Mouse (Mus musculus): ENCODE data around the gene Fkbp9.

Fkbp9 gene

DNA sequence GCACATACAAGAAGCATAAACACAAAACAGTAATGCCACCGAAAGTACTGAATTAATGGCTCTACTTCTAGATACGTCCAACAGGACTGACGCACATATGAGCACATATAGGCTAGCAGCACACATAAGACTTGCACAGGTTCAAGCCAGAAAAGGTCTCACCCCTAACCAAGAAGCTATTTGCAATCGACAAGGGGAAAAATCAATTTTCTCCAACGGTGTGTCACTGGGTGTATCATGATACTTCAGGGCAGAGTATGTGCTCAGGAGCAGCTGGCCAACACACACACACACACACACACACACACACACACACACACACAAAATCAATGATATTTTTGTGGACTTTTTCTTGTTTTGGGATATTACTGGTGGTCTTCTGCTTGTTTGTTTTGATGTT lies 73.6 kb downstream of the Fkbp9 start:
- no peak for DNase-seq (ENCODE audit: low spot score in 2 of 2)

DNA sequence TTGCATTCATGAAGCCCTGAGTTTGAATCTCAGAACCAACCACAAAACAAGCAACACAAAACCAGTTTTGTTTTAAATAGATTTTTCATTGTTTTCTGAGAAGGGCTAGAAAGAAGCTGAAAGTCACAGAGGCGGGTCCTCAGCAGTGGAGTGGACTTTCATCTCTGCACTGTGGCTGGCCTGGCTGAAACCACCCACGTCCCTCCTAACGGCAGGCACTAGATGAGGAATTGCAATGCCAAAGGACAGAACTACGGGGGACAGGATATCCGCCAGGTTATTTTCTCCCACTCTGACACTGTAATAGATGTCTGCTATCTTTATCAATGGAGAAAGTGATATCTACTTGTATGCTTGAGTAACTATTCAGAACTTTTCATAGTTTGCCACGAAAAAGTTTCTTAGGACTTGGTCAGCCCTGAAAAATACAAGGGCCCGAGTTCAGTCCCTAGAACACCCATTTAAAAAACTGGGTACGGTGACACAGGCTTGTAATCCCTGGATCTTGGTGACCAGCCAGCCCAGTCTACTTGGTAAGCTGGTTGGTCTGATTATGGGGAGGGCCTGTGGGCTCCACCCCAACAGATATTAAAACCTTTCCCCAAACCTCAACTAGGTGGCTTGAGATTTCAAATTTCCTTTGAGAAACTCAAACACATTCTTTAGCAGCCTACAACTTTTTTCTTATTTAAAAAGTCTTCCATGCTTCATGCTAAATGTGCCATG lies 74.4 kb downstream of the Fkbp9 start:
- peak in 1 of 2 experiments; percentile 50 for DNase-seq (ENCODE audit: low spot score in 2 of 2)

DNA sequence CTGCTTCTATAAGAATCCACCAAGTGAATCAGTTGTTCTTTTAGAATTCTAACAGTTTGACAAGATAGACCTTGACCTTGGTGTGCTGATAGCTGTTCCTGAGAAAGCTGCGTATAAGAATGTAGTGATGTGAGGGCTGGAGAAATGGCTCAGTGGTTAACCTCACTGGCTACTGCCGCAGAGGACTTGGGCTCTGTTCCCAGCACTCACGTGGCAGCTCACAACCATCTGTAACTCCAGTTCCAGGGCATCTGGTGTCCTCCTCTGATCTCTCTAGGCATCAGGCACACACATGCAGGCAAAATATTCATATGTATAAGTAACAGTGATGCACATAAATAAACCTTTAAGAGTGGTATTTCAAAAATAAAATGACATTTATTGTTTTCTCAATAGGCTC lies 76.1 kb downstream of the Fkbp9 start:
- DNase-seq (ENCODE audit: low spot score in 2 of 2): no peak

DNA sequence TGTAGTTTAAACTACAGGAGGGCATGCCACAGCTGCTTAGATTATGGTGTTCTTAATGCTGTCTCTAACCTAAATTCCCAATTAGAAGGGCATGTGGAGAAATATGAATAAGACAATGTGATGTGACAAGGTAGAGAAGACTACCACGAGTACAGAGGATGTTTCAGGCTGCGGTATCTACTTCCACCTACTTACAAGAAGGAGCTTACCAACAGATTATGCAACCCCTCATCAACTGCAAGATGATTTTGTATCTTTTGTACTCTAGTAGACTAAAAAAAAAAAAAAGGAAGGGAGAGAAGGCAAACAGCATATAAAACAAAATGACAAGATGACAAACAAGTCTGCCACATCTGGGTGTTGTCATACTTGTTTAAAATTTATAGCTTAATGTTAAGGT lies 76.5 kb downstream of the Fkbp9 start:
- no peak for DNase-seq (ENCODE audit: low spot score in 2 of 2)

DNA sequence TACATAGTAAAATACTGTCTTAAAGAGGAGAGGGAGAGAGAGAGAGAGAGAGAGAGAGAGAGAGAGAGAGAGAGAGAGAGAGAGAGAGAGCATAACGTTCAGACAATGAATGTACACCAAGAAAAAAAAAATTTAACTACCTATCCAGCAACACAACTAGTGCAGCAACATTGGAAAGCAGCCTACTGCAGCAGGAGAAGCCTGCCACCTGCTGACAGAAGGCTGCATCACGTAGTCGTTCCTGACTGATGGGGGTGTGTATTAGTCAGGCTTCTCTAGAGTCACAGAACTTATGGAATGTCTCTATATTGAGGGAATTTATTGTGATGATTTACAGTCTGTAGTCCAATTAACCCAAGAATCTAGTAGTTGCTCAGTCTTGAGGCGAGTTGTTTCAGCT lies 77.1 kb downstream of the Fkbp9 start:
- DNase-seq (ENCODE audit: low spot score in 2 of 2): peak; percentile 78 to 84

DNA sequence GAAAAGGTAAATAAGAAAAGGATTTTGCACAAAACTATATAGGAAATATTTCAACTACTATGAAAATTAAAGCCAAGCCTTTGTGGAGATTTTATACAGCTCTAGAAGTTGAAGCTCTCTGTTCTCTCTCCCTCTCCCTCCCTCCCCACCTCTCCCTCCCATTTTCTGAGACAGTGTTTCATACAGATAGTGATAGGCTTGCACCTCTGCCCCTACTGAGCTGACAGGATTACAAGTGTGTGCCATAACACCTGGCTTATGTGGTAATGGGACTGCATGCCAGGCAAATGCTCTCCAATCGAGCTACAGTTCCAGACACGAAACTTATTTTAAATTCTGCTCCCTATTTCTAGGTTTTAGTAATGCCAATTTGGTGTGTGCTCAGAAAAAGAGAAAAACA lies 79.1 kb downstream of the Fkbp9 start:
- DNase-seq (ENCODE audit: low spot score in 2 of 2): no peak

DNA sequence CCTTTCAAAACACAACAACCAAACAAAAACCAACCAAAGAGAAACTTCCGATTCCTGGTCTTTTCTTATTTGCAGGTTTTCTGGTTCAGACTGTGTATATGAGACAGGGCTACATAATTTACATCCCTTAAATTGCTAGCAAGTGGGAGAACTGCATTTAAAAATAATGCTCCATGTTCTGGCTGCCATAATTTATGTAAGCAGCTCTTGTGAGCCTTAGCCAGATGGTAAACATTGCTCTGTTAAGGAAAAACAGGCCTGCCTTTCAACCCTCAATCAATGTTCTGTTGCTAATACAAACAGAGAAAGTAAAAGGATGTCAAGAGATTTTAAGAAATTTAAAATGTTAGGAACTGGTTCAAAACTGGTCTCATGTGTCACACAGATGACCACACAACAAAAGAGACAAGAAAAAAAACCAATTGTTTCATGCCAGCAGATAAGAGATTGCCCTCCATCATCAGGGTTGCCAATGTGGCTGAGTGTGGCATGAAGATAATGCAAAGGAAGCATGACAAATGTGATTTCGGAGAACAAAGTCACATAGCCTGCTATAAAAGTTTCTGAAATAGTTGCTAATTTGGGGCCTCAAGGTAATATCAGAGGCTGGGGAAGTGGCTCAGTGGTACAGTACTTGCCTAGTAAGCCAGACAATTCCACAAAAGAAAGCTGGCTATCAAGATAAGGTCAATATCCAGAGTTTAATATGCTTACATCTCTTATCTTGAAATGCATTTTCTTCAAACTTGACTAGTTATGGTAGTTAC lies 81.4 kb downstream of the Fkbp9 start:
- DNase-seq (ENCODE audit: low spot score in 2 of 2): peak in 1 of 2 experiments; percentile 43

DNA sequence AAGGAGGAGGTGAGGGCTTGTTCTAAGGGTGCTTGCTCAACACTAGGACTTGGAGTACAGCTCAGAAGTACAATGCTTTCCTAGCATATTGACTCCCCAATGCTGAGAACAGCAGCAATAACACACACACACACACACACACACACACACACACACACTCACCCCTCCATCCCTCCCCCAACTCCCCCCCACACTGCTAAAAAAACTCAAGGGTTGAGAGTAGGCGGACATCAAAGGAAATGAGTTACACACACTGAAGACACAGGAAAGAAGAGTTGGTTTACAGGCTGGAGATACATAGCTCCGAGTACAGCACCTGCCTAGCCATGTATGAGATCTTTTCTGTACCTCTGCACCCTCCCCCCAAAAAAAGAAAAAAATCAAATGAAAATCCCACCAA lies 84.4 kb downstream of the Fkbp9 start:
- DNase-seq (ENCODE audit: low spot score in 2 of 2): no peak

DNA sequence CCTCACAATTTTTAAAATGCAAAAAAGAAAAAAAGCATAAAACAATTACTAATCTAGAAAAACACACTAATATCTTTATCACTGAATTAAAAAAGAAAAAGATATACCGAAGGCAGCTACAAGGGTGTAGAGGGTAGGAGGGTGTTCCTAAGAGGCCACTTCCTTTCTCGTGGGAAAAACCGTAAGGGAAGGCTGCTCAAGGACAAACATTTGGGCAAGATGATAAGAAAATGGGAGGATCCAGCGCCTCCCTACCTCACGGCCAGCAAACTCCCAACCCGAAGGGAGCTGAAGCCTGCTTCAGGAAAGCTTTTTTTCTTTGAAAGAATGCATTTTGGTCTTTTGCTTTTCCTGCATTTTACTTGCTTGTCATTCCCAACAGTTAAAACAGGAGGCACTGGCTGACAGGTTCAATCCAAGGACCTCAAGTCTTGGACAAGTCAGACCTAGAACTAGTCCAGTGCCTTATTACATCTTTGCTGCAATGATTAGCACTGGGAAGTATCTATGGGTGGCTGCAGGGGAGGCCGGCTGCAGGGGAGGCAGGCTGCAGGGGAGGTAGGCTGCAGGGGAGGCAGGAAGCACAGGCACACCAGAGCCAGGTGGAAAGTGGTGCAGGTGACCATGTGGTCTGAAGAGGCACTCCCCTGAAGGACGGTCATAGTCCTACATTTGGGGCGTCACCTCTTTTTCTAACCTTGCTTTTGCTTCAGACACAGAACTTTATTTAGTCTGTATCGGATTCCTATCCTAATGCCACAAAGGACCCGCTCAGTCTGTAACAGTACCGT lies 85.9 kb downstream of the Fkbp9 start:
- DNase-seq (ENCODE audit: low spot score in 2 of 2): peak; percentile 61 to 69

DNA sequence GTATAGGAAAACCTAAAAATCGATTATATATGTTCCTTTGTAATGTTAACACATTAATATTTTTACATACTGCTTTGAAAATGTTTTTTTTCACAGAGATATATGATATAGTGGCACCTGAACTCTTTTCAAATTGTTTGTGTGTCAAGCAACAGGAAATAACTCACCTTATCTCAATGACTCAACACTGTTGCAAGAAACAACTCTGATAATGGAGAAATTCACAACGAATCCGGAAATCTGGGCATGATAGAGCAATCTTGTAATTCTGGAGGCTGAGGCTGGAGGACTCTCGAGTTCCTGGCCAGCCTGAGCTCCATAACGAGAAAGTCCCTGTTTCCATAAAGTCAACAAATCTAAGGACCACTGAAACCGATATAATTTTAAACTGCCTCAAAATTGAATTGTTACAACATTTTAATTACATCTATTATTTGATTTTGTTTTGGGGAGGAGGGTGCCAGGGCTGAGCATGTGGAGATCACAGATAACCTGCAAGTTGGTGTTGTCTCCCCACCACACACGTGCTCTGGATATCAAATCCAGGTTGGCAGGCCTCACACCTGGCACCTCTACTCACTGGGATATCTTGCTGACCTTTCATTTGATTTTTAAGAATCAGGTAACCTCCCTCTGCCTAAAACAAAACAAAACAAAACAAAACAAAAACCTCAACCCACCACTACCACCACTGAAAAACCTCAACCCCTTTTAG lies 87.6 kb downstream of the Fkbp9 start:
- no peak for DNase-seq (ENCODE audit: low spot score in 2 of 2)

DNA sequence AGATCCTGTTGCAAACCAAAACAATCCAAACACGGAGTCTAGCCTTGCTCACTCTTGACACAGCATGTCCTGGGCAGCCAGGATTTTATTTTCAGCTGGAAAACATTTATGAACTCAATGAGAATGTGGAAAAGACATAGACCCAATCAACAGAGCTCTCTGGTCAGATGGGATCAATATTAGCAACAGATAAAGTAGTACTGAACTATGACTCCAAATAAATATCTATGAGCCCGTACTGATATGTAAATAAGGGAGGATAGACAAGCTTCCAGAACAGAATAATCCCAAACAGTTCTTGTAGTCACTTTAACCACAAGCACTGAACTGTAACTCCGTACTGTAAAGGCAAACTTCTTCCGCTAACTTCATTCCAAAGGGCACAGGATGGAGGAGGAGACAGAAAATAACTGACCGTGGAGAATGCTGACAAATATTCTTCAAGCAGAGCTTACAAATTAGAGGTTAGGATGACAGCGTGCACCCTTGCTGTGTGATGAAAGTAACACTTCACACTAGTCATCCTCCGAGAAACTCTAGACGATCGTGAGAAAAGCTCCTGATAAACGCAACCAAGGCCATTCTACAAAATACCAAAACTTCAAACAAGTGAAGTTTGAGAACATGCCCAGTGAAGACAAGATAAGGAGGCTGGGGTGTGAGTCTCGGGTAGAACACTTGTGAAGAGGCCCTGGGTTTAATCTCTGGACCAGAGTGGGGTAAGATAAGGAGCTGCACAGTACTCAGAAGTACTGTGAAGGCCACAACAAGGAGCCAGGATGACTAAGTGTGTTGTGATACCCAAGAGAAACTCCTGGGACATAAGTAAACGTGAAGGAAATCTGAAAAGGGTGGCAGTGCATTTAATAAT lies 88.6 kb downstream of the Fkbp9 start:
- DNase-seq (ENCODE audit: low spot score in 2 of 2): peak in 1 of 2 experiments; percentile 49

DNA sequence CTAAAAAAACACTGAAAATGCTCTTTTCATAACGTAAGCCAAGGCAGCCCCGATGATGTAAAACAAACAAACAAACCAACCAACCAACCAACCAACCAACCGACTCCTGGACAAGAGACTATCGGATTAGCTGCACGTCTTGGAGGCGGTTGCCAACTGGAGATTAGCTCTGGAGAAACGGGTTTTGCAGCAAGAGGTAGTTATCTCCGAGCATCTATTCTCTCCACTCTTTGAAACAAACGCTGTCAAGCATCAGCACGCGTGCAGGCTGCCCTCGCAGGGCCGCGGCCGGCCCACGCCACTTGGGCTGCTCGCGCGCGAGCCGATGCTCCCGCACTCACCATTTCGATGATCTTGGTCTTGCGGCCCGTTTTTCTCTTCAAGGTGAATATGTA lies 91.5 kb downstream of the Fkbp9 start:
- DNase-seq (ENCODE audit: low spot score in 2 of 2): peak in 1 of 2 experiments; percentile 57

DNA sequence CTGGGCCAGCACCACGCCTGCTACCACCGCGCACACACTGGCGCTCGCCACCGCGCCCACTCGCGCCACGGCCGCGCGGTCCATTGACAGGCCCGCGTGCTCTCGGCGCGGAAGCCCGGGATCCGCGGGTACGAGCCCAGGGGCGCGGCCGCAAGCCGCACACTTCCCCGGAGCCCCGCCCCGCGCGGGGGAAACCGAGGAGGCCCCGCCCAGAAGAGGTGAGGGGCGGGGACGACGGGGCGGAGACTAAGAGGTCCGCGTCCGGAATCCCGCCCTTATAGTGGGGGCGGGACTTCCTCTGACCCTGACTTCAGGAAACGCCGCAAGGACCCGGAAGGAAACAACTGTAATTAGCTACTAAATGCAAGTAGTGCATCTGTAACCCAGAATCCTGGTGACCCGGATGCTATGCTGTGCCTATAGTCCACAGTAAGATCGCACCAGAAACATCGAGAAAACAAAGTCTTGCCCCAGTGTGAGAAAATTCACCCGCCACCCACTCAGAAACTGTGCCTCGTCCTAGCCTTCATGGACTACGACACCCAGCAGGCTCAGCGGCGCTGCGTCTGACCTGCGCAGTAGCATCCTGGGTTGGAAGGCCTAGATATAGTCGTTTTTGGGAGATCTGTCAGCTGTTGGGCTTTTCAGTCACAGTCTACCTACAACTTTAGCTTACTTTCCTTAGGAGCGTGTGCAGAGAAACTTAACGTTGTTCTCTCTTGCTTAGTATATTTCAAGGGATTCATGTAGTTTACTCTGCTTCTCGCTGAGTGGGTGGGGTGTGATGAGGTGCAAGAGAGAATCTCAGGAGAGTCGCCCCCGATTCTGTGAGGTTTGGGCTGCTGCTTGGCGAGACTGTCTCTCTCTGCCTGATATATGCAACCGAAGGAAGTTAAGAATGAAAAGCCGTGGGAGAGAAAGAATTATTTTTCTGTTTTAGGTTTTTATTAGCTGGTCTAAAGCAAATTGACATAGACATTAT lies 92.2 kb downstream of the Fkbp9 start, which contains the start of the genes Nt5c3 and Vmn1r4:
TSS of gene Nt5c3 (minus strand) at position 207 of the 982 bp plus-strand sequence.
TSS of gene Vmn1r4 (plus strand) at position 290 of the 982 bp plus-strand sequence.
- peak; percentile 95 to 98 for DNase-seq (ENCODE audit: low spot score in 2 of 2)

All from spleen, postnatal 4 days (tissue).